Mouse (Mus musculus): ENCODE measurements around the gene Serhl. TPM values are rescaled to one million over a fixed set of nuclear protein-coding genes. Genes with fewer than 3 reads are reported as not detected.
A peak's percentile ranks its signal among the peaks of the same experiment; 100 is the strongest.
"Not testable (repeated sequence)": the region's sequence is repeated elsewhere in the genome, so short reads cannot be mapped to it uniquely, and the experiment has no call there.

Serhl gene
- polyA plus RNA-seq, 1 experiment from 2014 or later = 32.4 TPM

- Histone ChIP-seq H3K27me3 (peaks cover 3% of the 10 kb centered on the region; the same call in 1 of the 2 replicates), H3K9me3 (no peaks in the 10 kb centered on the region), H3K9ac (no peak overlapping the region), H3K4me2 (no peak overlapping the region), H3K4me3 (no peak overlapping the region), H3K4me1 (replicated peaks) (peaks cover 48% of the 10 kb centered on the region), H3K36me3 (no peaks in the 10 kb centered on the region), H3K27ac (peak overlapping the region; percentile 42)
- 31% methylated on average over 5 of the region's 5 CpGs for WGBS
- ATAC-seq (ENCODE audit: low FRiP score) = no peak
Measured at GRCm38 (mm10) chr15:83059233-83059660, 30.1 kb upstream of the Serhl start.

- ATAC-seq (ENCODE audit: low FRiP score) = 0 out of 2 replicates have a peak, but pooled peaks have one; percentile 22
Measured at GRCm38 (mm10) chr15:83061689-83062088, 27.6 kb upstream of the Serhl start.

GRCm38 (mm10) chr15:83062582-83062981 lies 26.7 kb upstream of the Serhl start:
- 89% methylated on average over 2 of the region's 2 CpGs for WGBS
- H3K27ac ChIP-seq; H3K9me3 ChIP-seq; H3K9ac ChIP-seq; H3K4me3 ChIP-seq; H3K4me2 ChIP-seq; H3K27me3 ChIP-seq; H3K36me3 ChIP-seq; ATAC-seq (ENCODE audit: low FRiP score): not testable (repeated sequence)
- peaks cover 26% of the 10 kb centered on the region for H3K4me1 ChIP-seq (replicated peaks)

More at GRCm38 (mm10) chr15:83061689-83062088, 27.6 kb upstream of the Serhl start:
- 12% methylated on average over 5 of the region's 5 CpGs for WGBS
- H3K27ac ChIP-seq = no peak overlapping the region
- no peak overlapping the region for H3K4me2 ChIP-seq
- no peak overlapping the region for H3K4me3 ChIP-seq
- H3K36me3 ChIP-seq = no peaks in the 10 kb centered on the region
- H3K27me3 ChIP-seq = peaks cover 3% of the 10 kb centered on the region; the same call in 1 of the 2 replicates
- H3K9ac ChIP-seq = no peak overlapping the region
- H3K4me1 ChIP-seq (replicated peaks) = peaks cover 35% of the 10 kb centered on the region
- H3K9me3 ChIP-seq = no peaks in the 10 kb centered on the region

GRCm38 (mm10) chr15:83065543-83065942 lies 23.8 kb upstream of the Serhl start:
- no peak for ATAC-seq (ENCODE audit: low FRiP score)
- no peak overlapping the region for H3K4me3 ChIP-seq
- no peaks in the 10 kb centered on the region for H3K9me3 ChIP-seq
- no peak overlapping the region for H3K4me2 ChIP-seq
- H3K4me1 ChIP-seq (replicated peaks) = peaks cover 8% of the 10 kb centered on the region
- no peak overlapping the region for H3K9ac ChIP-seq
- peaks cover 3% of the 10 kb centered on the region; the same call in 1 of the 2 replicates for H3K27me3 ChIP-seq
- WGBS = 64% methylated on average over 4 of the region's 4 CpGs
- H3K36me3 ChIP-seq = no peaks in the 10 kb centered on the region
- no peak overlapping the region for H3K27ac ChIP-seq

- no peak overlapping the region for H3K9ac ChIP-seq
- peaks cover 3% of the 10 kb centered on the region; the same call in 1 of the 2 replicates for H3K4me1 ChIP-seq (replicated peaks)
- ATAC-seq (ENCODE audit: low FRiP score) = no peak
- H3K9me3 ChIP-seq = no peaks in the 10 kb centered on the region
- no peaks in the 10 kb centered on the region for H3K36me3 ChIP-seq
- H3K27ac ChIP-seq = no peak overlapping the region
- H3K4me3 ChIP-seq = no peak overlapping the region
- no peaks in the 10 kb centered on the region for H3K27me3 ChIP-seq
- H3K4me2 ChIP-seq = no peak overlapping the region
- WGBS = 92% methylated on average over 5 of the region's 5 CpGs
Measured at GRCm38 (mm10) chr15:83068270-83068669, 21.0 kb upstream of the Serhl start.

GRCm38 (mm10) chr15:83070942-83071341 lies 18.4 kb upstream of the Serhl start:
- 44% methylated on average over 3 of the region's 3 CpGs for WGBS
- H3K4me2 ChIP-seq = no peak overlapping the region
- no peak for ATAC-seq (ENCODE audit: low FRiP score)

GRCm38 (mm10) chr15:83071752-83072151 lies 17.6 kb upstream of the Serhl start:
- peaks cover 11% of the 10 kb centered on the region; the same call in 1 of the 2 replicates for H3K27me3 ChIP-seq
- no peak overlapping the region for H3K4me2 ChIP-seq
- WGBS = 83% methylated on average over 5 of the region's 5 CpGs
- no peak overlapping the region for H3K27ac ChIP-seq
- peaks cover 3% of the 10 kb centered on the region; the same call in 1 of the 2 replicates for H3K4me1 ChIP-seq (replicated peaks)
- H3K36me3 ChIP-seq = no peaks in the 10 kb centered on the region
- no peak overlapping the region for H3K4me3 ChIP-seq
- H3K9me3 ChIP-seq = no peaks in the 10 kb centered on the region
- no peak overlapping the region for H3K9ac ChIP-seq
- no peak for ATAC-seq (ENCODE audit: low FRiP score)

More at GRCm38 (mm10) chr15:83070942-83071341, 18.4 kb upstream of the Serhl start:
- Histone ChIP-seq H3K36me3 (no peaks in the 10 kb centered on the region), H3K4me3 (no peak overlapping the region), H3K9ac (no peak overlapping the region), H3K27ac (no peak overlapping the region), H3K27me3 (0 out of 2 replicates have a peak, but pooled peaks cover 3% of the 10 kb centered on the region), H3K9me3 (no peaks in the 10 kb centered on the region), H3K4me1 (replicated peaks) (peaks cover 3% of the 10 kb centered on the region; the same call in 1 of the 2 replicates)

- WGBS = 81% methylated on average over 4 of the region's 4 CpGs
- H3K4me1 ChIP-seq (replicated peaks) = peaks cover 3% of the 10 kb centered on the region; the same call in 1 of the 2 replicates
- H3K4me2 ChIP-seq = no peak overlapping the region
- H3K27me3 ChIP-seq = peaks cover 11% of the 10 kb centered on the region; the same call in 1 of the 2 replicates
- H3K9ac ChIP-seq = no peak overlapping the region
- no peak overlapping the region for H3K4me3 ChIP-seq
- no peaks in the 10 kb centered on the region for H3K9me3 ChIP-seq
- ATAC-seq (ENCODE audit: low FRiP score) = no peak
- no peak overlapping the region for H3K27ac ChIP-seq
- no peaks in the 10 kb centered on the region for H3K36me3 ChIP-seq
Measured at GRCm38 (mm10) chr15:83074179-83074578, 15.1 kb upstream of the Serhl start.

- no peak for ATAC-seq (ENCODE audit: low FRiP score)
- no peaks in the 10 kb centered on the region for H3K4me1 ChIP-seq (replicated peaks)
- no peak overlapping the region for H3K27ac ChIP-seq
- no peak overlapping the region for H3K4me2 ChIP-seq
- no peak overlapping the region for H3K4me3 ChIP-seq
- H3K36me3 ChIP-seq = no peaks in the 10 kb centered on the region
- WGBS = 68% methylated on average over 27 of the region's 27 CpGs
- no peaks in the 10 kb centered on the region for H3K9me3 ChIP-seq
- no peak overlapping the region for H3K9ac ChIP-seq
- peaks cover 11% of the 10 kb centered on the region; the same call in 1 of the 2 replicates for H3K27me3 ChIP-seq
Measured at GRCm38 (mm10) chr15:83075607-83076525, 13.4 kb upstream of the Serhl start.

GRCm38 (mm10) chr15:83083530-83083929 lies 5.8 kb upstream of the Serhl start:
- no peaks in the 10 kb centered on the region for H3K9me3 ChIP-seq
- 47% methylated on average over 5 of the region's 5 CpGs for WGBS
- peak overlapping the region; percentile 43 for H3K4me2 ChIP-seq
- peak overlapping the region; percentile 79 for H3K27ac ChIP-seq
- no peaks in the 10 kb centered on the region for H3K36me3 ChIP-seq
- peak overlapping the region; percentile 15; the same call in 1 of the 2 replicates for H3K4me3 ChIP-seq
- H3K4me1 ChIP-seq (replicated peaks) = peaks cover 28% of the 10 kb centered on the region
- peak; percentile 43 for ATAC-seq (ENCODE audit: low FRiP score)
- peak overlapping the region; percentile 53; the same call in 1 of the 2 replicates for H3K9ac ChIP-seq
- H3K27me3 ChIP-seq = peaks cover 26% of the 10 kb centered on the region

- no peaks in the 10 kb centered on the region for H3K9me3 ChIP-seq
- no peaks in the 10 kb centered on the region for H3K36me3 ChIP-seq
- WGBS = 27% methylated on average over 13 of the region's 13 CpGs
- ATAC-seq (ENCODE audit: low FRiP score) = peak; percentile 79
- peak overlapping the region; percentile 43 for H3K4me2 ChIP-seq
- peak overlapping the region; percentile 15; the same call in 1 of the 2 replicates for H3K4me3 ChIP-seq
- peak overlapping the region; percentile 53; the same call in 1 of the 2 replicates for H3K9ac ChIP-seq
- peaks cover 30% of the 10 kb centered on the region for H3K27me3 ChIP-seq
- peaks cover 34% of the 10 kb centered on the region for H3K4me1 ChIP-seq (replicated peaks)
- peak overlapping the region; percentile 79 for H3K27ac ChIP-seq
Measured at GRCm38 (mm10) chr15:83084022-83084640, 5.2 kb upstream of the Serhl start.

GRCm38 (mm10) chr15:83085901-83086300 lies 3.4 kb upstream of the Serhl start:
- Histone ChIP-seq H3K4me1 (replicated peaks) (peaks cover 42% of the 10 kb centered on the region), H3K9me3 (no peaks in the 10 kb centered on the region), H3K36me3 (no peaks in the 10 kb centered on the region), H3K9ac (no peak overlapping the region), H3K27ac (no peak overlapping the region), H3K4me2 (no peak overlapping the region), H3K4me3 (no peak overlapping the region), H3K27me3 (peaks cover 47% of the 10 kb centered on the region)
- WGBS = 36% methylated on average over 7 of the region's 7 CpGs
- ATAC-seq (ENCODE audit: low FRiP score) = no peak

Data from hindbrain, embryonic 13.5 days (tissue).